Comparison of ENCODE assay signal across 8 mouse cellular contexts in genomic region chrX:166479365-166479983, GRCm38 (mm10). TPM values are rescaled to one million over a fixed set of nuclear protein-coding genes. Genes with fewer than 3 reads are reported as not detected.
DNase-seq lines count a peak whose midpoint lies in the region; ATAC-seq and TF ChIP-seq lines count a peak whose summit lies in the region.

Rab9 (minus strand) TSS chrX:166479867.

- H3K36me3 ChIP-seq in hindbrain, embryonic 16.5 days (ENCODE audit: control insufficient read depth, insufficient read depth, low read length) = no peaks in the 10 kb centered on the region

- peak within 1 kb of the TSS; percentile 61 for H3K4me2 ChIP-seq in hindbrain, embryonic 16.5 days (ENCODE audit: low read length)

- no peaks in the 10 kb centered on the region; the same call in none of the 2 replicates for H3K4me1 ChIP-seq in hindbrain, embryonic 16.5 days (ENCODE audit: control insufficient read depth, insufficient read depth, low read depth, low read length)

- ATAC-seq in hindbrain, embryonic 16.5 days = peak; percentile 99
- ATAC-seq in megakaryocyte, adult 5-6 weeks (ENCODE audit: poor library complexity, severe bottlenecking) = peak; percentile 95

- no peaks in the 10 kb centered on the region for H3K9me3 ChIP-seq in hindbrain, embryonic 16.5 days (ENCODE audit: control insufficient read depth, low read length)

- no peak for TF ChIP-seq CTCF in left cerebral cortex, adult 2 months (IDR thresholded peaks at IDR 0.05)

- peak; percentile 91 for DNase-seq in T-cell, adult 2 months (ENCODE audit: low spot score)
- peak; percentile 81 to 90 for DNase-seq in cerebellum, postnatal 36 days
- peak; percentile 91 for DNase-seq in gastrocnemius, adult 18-20 months (ENCODE audit: low spot score)
- DNase-seq in left cerebral cortex, adult 2 months (ENCODE audit: extremely low spot score in 1 of 2, low spot score in 2 of 2) = peak; percentile 84 to 87
- DNase-seq in right cerebral cortex, adult 2 months (ENCODE audit: low spot score in 2 of 2) = peak; percentile 81 to 85
- peak; percentile 94 for DNase-seq in urinary bladder, postnatal 14 days (ENCODE audit: low spot score)

- intact Hi-C loops in left cerebral cortex, adult 2 months (cut with DNase I) = loop anchor here (1.0 to 5.0 kb wide), 2 partner anchors 31 to 37 kb away; partner anchors contain the start of genes Ofd1 and Trappc2

- peak within 1 kb of the TSS; percentile 61 for H3K4me3 ChIP-seq in hindbrain, embryonic 16.5 days (ENCODE audit: low read length)
- peak within 1 kb of the TSS; percentile 50 for H3K4me3 ChIP-seq in left cerebral cortex, adult 2 months

- WGBS in hindbrain, embryonic 16.5 days = 18% methylated on average over 34 of the region's 41 CpGs

- H3K27me3 ChIP-seq in hindbrain, embryonic 16.5 days (replicated peaks; ENCODE audit: control insufficient read depth, insufficient read depth, low read length) = no peaks in the 10 kb centered on the region

- peak within 1 kb of the TSS; percentile 82 for H3K27ac ChIP-seq in hindbrain, embryonic 16.5 days (ENCODE audit: low read depth, low read length)
- peak within 1 kb of the TSS; percentile 84 for H3K27ac ChIP-seq in left cerebral cortex, adult 2 months

- H3K9ac ChIP-seq in hindbrain, embryonic 16.5 days (ENCODE audit: low read depth, low read length) = peak within 1 kb of the TSS; percentile 77

RNA-seq across cellular contexts. Expression of gene Rab9, which starts in this region (rescaled TPM):
- 10 to 100 TPM; 17.6 to 20.6 TPM for total RNA-seq in gastrocnemius, adult 18-20 months (2021)
- 45.1 and 53.5 TPM in 2 replicates for polyA plus RNA-seq in hindbrain, embryonic 16.5 days (2015; fragmentation: Nextera tagmentation; extraction: Ambion mirVana)
- 10 to 100 TPM; 30.7 to 34.0 TPM for total RNA-seq in left cerebral cortex, adult 2 months (2021)
- total RNA-seq in megakaryocyte, adult 5-6 weeks (2015) = 45.1 and 50.2 TPM in 2 replicates
- 65.7 and 77.2 TPM in 2 replicates for total RNA-seq in megakaryocyte, adult 5-6 weeks (2017)

Comparison
In these comparisons a context has a peak if more than half of its experiments do, and no peak if none do; other contexts are left out.
1. Peak in every context shown above with its lines: DNase-seq, ATAC-seq, H3K4me3 ChIP-seq and H3K27ac ChIP-seq.